Mouse (Mus musculus) cerebellum, postnatal 10 days (tissue): ENCODE measurements at regions not wholly inside any gene's neighbourhood (a gene's known extent, or its start where the extent isn't known, plus 50 kb on each side); places are given as distances from the start of the nearest gene placed in this dataset.

Experiments
- DNase-seq, 2 experiments: peaks; one replicate each; pipeline ENCODE4 v3.0.0; 2021; ENCODE audit warnings: mixed read lengths in 2 of 2

DNA sequence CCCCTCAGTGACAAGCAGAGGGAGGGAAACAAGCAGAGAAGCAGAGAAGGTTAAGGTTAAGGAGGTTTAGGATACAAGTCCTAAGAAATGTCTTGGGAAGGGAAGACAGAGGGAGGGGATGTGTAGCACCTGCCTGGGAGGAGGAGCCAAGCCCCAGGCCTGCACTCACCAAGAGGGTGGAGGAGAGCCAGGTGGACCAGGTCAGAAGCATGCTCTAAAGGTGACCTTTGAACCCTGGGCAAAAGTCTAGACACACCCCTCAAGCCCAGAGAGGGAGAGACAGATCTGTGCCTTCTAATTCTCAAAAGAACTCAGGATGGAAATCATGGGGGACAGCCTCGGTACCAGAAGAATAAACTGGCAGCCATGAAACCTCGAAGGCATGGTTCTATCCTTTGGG lies 54.4 kb upstream of the Calm2 start:
- DNase-seq: no peak

DNA sequence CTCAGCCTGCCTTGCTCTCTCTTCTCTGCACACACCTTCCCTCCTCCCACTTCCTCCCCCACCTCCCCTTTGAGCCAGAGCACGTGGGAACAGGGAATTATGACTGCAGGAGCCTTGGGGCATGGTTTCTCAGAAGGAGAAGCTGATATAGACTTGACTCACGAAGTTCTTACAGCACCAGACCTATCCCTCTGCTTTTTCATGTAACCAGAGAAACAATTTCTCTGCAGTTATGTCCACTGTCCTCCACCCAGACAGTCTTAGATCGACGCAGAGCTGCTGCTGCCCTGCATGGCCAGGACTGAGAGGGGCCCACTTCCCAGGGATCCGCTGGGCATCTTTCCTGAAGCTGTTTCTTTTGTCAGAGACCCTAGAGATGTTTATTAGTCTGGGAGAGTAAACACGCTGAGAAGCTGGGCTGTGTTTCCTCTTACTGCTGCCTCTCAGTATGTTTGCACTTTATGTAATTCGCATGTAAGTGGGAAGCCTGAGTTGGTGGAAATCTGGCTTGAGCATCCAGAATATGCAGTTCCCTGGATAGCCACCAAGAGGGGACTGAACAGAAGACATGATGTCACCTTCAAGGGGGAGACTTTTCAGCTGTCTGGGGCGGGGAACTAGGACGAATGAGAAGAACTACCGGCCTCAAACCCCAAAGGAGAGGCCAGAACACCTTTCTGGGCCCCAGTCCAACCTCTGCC lies 55.1 kb upstream of the Calm2 start:
- DNase-seq: peak; percentile 42 to 53

DNA sequence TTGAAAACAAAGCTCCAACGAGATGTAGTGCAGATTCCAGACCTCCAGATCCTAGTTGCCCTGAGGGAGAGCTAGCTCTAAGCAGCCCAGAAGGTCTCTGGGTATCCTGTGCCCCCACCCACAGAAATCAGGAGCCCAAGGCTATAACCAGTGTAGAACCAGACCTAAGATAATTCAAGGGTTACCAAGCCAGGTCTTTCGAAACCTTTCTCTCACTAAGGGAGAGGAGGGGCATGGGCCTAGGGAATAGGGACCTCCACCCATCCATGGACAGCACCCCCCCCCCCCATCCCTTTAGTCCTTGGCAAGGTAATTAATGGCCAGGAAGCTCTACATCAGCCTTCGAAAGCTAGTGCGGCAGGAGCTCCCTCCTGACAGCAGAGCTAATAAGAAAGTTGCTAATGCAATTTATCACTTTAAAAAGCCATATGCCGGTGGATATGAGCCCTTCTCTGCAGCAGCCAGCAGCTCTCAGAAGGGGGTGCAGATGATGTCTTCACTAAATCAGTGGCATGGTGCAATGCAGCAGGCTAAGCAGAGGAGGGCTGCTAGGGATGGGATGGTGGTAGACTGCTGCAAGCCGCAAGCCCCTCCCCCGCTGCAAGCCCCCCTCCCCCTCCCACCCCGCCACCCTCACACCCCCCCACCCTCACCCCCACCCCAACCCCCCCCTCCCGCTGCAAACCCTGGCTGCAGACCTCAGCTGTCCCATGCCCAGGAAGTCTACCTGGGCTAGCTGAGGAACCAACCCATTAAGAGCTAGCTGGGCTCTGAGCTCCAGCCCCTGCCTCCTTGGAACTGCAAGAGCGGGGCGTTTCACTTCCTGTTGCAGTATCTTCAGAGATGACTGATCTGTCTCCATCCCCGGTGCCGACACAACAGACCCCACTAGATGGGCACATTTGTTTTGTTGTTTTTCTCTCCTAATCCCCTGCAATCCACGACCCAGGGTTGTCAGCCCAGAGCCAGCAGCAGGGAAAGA lies 55.9 kb upstream of the Calm2 start:
- no peak for DNase-seq

DNA sequence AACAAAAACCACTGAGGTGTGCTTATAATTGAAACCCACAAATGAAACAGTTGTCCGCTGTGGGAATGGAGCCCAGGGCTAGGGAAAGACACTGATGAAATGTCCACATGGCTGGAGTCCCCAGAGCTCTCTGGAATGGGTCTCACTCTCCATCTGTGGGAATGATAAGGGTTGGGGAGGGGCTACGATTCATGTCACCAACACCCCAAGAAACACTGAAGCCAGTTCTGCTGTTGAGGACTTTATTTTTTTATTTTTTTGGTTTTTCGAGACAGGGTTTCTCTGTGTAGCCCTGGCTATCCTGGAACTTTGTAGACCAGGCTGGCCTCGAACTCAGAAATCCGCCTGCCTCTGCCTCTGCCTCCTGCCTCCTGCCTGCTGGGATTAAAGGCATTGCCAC lies 56.8 kb upstream of the Calm2 start:
- no peak for DNase-seq

DNA sequence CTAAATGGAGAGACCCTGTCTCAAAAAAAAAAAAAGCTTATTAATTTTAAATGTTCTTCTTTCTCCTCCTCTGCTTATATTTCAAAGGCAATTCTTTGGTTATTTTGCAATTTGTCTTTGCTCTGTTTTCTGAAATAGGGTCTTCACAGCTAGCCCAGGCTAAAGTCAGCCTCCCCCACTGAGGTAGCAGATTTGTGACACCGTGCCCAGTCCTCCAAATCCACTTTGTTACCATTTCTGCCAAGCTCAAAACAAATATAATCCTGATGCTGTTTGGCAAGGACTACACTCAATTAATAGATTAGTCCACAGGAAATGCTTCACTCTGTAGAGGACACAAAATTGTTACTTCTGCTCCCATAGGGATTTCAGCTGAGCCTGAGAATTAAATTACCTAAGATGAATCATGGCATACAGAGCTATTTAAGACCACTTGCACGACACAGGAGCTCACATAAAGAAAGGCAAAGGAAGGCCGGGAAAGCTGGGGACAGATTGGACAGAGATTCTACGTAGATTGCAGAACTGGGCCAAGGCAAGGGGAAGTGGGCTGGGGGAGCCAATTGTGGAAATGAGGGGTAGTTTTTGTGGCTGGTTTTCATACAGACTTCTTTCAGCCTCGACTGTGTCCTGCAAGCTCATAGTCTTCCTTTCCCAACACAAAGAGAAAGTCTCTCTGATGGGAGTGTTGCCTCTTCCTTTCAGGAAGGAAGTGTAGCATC lies 58.4 kb upstream of the Calm2 start:
- peak; percentile 55 to 72 for DNase-seq

DNA sequence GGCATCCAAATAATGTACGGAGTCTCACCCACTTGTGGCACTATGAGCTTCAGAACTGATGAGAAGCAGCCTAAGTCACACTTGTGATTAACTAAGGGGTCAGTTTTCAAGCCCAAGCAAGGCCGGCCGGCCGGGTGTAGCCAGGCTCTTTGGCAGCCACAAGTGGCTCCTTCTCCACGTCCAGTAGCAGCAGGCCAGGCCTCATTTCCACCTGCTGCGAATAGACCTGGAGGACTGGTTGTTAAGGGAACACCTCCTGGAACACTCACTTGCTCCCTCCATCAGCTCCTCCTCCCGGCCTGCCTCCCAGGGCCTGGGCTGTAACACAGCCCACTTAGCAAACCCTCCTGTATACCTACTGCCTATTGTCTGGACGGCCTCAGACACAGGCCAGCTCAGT lies 61.1 kb upstream of the Calm2 start:
- peak in 1 of 2 experiments; percentile 44 for DNase-seq

DNA sequence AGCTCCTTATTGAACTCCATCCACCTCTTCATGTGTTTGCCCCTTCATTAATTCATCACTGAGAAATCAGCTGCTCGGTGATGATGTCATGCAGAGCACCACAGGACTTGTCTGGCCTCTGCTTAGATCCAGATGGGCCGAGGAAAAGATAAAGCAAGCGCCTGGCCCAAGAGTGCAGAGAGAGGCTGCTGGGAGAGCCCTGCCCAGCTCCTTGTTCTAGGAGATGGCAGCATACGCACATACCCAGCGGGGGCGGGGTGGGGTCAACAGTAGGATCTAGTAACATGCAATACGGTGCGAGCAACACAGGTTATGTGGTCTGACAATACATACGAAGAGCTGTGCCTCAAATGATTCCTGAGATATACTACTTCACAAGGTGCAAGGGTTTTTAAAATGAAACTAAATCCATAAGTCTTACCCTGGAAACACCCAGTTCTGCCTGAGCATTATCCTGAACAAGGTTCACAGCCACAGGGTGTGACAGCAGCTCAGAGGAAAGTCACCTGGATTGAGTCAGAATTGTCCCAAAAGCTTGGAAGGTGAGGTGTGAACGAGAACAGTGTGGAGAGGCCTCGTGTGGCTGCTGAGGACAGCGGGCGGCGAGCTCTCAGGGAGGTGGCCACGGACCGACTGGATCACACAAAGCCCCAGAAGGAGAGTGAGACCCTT lies 62.0 kb upstream of the Calm2 start:
- DNase-seq: peak; percentile 45 to 52

DNA sequence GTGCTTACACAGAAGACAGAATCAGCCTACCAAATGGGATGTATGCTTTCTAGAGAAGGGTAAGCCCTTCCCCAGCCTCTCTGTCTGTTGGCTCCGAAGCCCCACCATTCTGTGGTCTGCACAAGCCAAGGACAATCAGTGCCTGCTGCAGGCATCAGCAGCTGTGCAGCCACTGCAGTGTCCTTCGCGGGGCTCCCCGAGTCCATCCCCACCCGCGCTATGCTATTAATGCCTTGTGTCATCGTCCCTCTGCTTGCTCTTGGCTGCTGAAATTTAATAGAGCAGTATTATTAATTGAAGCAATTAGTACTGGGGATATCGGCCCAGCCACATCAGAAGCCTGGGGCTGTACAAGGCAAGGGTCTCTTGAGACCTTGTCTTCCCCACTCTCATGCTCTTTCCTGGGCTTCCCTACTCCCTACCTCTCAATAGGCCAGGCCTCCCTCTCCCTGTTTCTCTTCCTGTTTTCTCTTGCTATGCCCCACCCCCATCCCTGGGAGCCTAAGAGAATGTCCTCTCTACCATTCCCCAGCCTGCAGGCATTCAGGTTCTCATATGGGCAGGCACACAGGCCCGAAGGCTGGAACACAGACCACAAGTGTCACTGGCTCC lies 65.4 kb upstream of the Calm2 start:
- DNase-seq: no peak

DNA sequence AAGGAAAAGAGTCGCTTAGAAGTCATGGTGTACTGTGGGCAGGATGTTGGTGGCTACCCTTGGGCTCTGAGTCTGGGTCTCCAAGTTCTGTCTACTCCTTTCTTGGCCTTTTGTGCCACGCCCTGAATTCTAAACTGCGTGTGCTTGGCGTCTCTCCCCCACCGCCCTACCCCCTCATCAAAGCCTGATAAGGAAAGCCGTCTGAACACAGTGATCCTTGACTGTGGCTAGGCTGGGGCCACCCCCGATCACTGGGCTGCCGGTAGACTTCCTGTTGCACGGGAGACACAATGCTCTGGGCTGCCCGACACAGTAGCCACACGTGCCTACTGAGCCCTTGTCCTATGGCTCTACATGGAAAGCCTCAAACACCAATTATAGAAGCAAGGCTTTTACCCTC lies 67.1 kb upstream of the Calm2 start:
- no peak for DNase-seq

DNA sequence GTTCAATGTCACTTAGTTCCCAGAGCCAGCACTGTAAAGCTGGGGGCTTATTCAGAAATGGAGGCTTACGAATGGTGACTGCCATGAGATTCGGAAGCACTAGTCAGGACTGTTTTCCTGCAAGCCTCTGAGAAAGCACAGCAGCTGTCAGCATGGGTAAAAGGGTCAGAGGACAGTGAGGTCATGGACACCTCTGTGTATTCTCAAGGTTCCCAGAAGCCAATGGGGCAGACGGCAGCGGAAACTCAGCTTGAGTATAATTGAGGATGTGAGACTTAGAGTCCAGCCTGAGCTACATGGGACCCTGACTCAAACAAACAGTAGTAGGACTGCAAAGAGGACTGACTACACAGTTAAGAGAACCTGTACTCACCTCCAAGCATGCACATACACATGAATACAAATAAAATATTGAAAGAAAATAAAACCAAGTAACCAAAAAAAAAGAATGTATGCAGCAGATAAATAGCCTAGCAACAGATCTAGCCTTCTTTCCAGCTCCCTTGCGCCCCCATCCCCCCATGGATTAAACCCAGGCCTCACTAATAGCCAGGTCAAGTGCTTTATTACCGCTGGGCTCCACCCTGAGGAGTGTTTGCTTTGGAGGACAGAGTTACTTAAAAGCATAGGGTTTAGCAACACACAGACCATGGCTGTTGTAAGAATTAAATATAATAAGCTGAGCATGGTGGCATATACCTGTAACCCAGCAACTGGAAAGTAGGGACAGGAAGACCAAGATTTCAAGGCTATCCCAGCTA lies 67.8 kb upstream of the Calm2 start:
- DNase-seq: no peak

DNA sequence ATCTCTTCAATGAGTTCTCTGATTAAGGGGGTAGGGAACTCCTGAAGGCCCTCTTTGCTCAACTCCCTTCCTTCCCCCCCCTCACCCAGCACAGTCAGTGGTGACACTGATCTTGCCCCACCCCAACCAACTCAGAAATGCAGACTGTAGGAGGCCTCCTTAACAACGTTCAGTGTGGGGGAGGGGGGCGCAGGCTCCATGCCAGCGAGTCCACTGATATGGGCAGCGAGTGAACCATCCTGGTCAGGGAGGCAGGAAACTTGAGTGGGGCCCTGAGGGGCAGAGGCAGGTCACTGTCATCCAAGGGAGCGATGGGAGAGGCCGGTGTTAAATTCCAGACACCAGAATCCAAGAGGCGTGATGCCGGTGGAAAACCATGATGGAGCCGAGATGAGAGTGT lies 70.5 kb upstream of the Calm2 start:
- DNase-seq: no peak

DNA sequence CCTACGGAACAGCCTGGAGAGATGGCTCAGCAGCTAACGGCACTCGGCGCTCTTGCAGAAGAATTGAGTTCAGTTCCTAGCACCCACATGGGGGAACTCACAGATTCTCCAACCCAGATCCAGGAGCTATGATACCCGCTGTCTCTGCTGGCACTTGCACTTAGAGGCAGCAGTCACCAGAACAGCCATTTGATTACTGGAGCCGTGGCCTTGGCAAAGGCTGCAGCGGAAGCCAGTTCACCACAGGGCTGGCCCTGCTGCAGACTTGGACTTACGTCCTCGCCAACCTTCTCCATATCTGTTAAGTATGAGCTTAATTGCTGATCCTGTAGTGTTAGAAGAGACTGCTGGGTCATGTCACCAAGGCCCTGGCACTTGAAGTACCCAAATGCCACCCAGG lies 72.7 kb upstream of the Calm2 start:
- peak; percentile 42 to 58 for DNase-seq

DNA sequence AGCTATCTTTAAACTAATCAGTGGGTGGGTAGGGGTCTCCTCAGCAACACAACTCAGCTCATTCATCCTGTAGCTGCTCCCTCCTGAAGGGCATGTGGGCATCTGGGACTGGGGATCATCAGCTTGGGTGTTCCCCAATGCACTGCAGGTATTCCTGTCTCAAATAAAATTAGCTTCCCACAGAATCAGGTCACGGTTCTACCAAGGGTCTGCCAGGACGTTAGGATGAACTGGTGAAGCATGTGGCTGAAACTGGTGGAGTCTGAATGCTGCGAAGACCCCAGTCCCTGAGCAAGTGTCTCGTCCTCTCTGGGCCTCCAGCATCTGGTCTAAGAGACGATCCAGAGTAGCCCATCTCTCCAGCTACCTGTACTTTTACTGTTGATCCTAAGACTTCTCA lies 74.1 kb upstream of the Calm2 start:
- DNase-seq: no peak

DNA sequence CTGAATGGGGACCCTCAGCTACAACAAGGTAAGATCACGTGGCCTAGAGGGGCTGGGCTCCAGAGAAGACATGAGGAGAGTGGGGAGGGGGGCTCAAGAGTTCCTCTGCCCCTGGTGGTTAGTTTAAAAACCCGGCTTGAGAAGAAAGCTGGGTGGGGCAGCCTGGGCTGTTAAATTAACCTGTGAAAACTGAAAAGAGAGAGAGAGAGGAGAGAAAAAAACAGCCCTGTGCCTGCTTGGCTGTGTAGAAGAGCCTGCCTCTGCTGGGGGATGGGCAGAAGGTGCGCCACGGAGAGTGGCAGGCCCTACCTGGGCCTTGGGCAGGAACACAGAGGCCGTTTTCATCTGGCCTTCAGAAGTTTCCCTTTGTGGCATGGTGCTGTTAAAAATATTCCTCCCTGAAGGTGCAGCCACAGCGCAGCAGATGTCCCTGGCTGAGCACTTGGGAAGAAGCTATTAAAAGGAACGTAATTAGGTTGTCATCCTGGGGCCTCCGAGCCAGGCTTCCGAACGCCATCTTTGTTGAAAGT lies 75.0 kb upstream of the Calm2 start:
- DNase-seq: no peak

DNA sequence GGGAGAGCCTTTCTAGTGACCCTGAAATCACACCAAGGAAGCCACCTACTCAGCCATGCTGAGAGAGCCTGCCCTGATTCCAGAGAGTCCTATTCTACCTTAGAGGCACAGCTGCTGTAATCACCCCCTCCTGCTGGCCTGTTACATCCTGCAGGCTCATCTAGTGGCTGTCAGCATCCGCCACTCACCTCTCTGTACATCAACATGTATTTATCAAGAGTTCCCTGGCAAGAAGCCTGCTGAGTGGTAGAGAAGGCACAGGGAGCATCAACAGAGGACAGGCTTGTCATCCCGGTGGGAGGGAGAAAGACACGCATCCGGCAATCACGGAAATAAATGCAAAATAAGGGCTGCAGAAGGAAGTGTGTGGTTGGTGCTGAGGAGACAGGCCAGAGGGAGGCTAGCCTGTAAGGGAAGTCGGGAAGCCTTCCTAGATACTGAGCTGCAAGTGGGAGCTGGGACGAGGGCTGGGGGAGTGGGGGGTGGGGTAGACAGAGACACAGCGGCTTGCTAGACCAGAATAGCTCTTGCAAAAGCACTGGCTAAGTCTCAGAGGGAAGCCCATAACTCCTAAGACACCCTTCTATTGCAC lies 75.9 kb upstream of the Calm2 start:
- DNase-seq: no peak

DNA sequence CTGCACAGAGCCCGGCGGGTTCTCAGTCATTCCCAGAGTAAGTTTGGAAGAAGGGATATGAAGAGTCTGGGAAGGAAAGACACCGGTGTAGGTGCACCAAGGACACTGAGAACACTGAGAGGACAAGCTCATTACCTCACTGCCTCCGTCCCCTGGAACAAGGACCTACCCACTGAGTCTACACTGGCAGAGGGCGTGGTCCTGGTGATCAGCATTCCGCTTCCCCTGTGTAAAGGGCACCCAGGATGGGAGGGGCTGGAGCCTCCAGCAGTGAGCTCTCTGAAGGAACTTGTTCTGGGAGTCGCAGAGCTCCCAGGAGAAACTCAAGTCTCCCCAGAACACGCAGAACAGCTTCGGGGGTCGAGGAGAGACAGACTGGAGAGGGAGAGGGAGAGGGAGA lies 76.9 kb upstream of the Calm2 start:
- DNase-seq: no peak

DNA sequence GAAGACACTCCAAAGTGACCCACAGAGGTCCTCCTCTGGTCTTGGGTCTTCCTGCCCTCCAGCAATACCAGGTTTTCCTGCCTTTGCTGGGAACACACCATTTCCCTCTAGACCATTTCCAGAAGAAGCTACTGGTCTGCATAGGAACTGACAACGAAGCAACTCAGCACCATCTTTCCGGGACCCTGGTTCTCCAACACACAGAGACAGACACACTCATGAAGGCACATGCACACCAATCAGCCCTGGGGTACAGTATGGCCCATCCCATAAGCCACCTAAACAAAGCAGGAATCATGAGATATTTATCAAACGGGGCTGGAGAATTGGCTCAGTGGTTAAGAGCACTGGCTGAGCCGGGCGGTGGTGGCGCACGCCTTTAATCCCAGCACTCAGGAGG lies 80.4 kb upstream of the Calm2 start:
- DNase-seq: no peak

DNA sequence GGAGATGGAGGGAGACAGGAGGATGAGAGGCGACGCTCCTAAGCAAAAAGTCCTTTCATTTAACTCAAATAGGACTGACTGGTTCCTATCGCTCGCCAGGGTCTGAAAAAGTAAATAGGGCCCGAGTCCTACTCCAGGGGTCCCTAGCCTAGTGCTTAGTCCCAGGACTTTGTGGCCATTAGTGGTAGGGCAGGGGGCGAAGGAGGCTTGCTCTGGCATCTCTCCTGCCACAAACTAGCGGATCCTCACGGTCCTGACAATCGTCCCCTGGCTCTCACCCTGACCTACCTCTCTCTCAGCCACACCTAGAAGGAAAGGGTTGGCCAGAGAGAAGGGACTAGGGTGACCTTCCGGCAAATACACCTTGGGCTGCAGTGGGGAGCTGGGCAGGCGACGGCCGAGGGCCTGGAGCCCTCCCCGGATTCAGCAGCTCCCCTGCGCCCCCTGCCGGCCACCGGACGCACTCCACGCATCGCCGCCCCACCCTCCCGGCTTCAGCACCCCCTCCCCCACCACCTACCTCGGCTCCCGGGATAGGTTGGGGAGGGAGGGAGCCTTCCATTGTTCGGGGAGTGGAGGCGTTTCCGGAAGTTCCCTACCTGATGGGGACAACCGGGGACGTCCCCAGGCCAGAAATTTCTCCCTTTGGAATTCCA lies 83.6 kb upstream of the Calm2 start:
- peak; percentile 95 to 97 for DNase-seq

DNA sequence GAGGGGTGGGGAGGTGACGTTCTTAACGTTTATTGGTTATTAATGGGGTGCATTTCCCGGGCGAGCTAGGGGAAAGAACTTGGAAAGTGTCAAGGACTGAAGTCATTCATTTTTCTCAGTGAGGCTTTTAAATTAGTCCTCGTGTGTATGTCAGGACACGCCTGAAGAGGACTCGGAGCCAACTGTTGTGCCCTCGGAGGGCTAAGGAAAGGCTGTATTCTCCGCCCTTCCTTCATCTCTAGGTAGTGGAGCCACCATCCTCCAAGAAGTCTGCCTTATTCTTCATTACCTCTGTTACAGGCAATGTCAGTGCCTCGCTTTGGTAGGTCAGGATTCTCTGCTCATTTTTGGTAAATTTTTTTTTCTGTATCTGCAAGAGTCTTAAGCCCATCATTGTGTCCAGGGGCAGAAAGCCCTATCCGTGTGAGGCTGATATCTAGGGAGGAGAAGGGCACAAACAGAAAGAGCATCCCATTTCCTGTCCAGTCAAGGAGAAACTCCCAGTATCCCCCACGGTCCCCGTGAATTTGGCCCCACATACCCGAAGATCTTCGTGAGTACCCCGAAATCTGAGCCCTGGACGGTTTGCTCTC lies 84.2 kb upstream of the Calm2 start:
- no peak for DNase-seq
